Mouse (Mus musculus) large intestine, adult 2 months (tissue): ENCODE results near the gene Hsd3b6. TPM values are rescaled to one million over a fixed set of nuclear protein-coding genes. Genes with fewer than 3 reads are reported as not detected.

Experiments
- polyA plus RNA-seq: library from polyadenylated mRNA; depleted of rRNA; stranded (reverse); fragments of >200 nt; gene quantifications from 2 replicates; pipeline ENCODE4 v1.2.3, GENCODE M21; 2012; rRNA removed

The Hsd3b6 gene
- polyA plus RNA-seq, 1 experiment, result not detected

Other genes with a start within 250 kb of the Hsd3b6 start
- gene Gm10681, start 225.6 kb downstream of the Hsd3b6 start, polyA plus RNA-seq, result not detected in 2 replicates
- not detected in 2 replicates for gene Hsd3b5, start 184.2 kb downstream of the Hsd3b6 start, polyA plus RNA-seq
- 0.36 and 0.56 TPM in 2 replicates for gene Hsd3b2, start 89.9 kb downstream of the Hsd3b6 start, polyA plus RNA-seq
- 6.4 and 14.0 TPM in 2 replicates for gene Hsd3b3, start 51.3 kb downstream of the Hsd3b6 start, polyA plus RNA-seq
- 0.11 TPM in 1 of 2 replicates, not detected in the other for gene Hsd3b1, start 45.4 kb upstream of the Hsd3b6 start, polyA plus RNA-seq
- gene Hao2, start 78.8 kb upstream of the Hsd3b6 start, polyA plus RNA-seq, result 0.26 and 1.3 TPM in 2 replicates